In the genomic region with DNA sequence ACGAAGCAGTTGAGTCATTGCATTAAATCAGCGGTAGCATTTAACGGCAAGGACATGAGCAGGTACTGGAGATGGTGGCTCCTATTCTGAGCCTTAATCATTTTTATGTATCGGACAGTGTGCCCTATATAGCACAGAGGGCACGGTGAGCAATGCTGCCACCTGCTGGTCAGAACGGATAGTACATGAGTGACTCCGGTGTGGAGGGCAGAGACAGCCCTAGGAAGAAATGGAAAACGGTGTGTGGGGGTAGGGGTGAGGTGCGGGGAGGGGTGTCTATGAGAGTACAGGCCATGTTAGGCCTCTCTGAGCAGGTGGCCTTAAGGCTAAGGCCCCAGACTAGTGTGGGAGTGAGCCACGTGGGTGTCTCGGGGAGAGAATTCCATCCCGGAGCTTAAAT, we compare ENCODE assay signal across 8 mouse cellular contexts. TPM values are rescaled to one million over a fixed set of nuclear protein-coding genes. Genes with fewer than 3 reads are reported as not detected.
A peak's percentile ranks its signal among the peaks of the same experiment; 100 is the strongest.
DNase-seq lines count a peak whose midpoint lies in the region; ATAC-seq lines count a peak whose summit lies in the region.

No protein-coding gene starts in this region.

- H3K4me1 ChIP-seq in forebrain, embryonic 13.5 days = no peaks in the 10 kb centered on the region
- H3K4me1 ChIP-seq in hindbrain, embryonic 15.5 days (replicated peaks) = 0 out of 2 replicates have a peak, but pooled peaks cover 5% of the 10 kb centered on the region
- peaks cover under 1% of the 10 kb centered on the region; the same call in 1 of the 2 replicates for H3K4me1 ChIP-seq in limb, embryonic 10.5 days
- no peaks in the 10 kb centered on the region for H3K4me1 ChIP-seq in midbrain, embryonic 12.5 days

- peak; percentile 68 for ATAC-seq in forebrain, embryonic 13.5 days
- ATAC-seq in hindbrain, embryonic 15.5 days (ENCODE audit: low FRiP score, low read depth) = peak; percentile 73
- peak; percentile 62; the same call in 1 of the 2 replicates for ATAC-seq in midbrain, embryonic 12.5 days (ENCODE audit: low FRiP score, low read depth)

- H3K36me3 ChIP-seq in forebrain, embryonic 13.5 days (ENCODE audit: poor library complexity, severe bottlenecking) = peaks cover 20% of the 10 kb centered on the region
- H3K36me3 ChIP-seq in hindbrain, embryonic 15.5 days = no peaks in the 10 kb centered on the region
- peaks cover 18% of the 10 kb centered on the region for H3K36me3 ChIP-seq in limb, embryonic 10.5 days
- H3K36me3 ChIP-seq in midbrain, embryonic 12.5 days = peaks cover 17% of the 10 kb centered on the region; the same call in 1 of the 2 replicates

- H3K27me3 ChIP-seq in forebrain, embryonic 13.5 days = peaks cover 3% of the 10 kb centered on the region; the same call in 1 of the 2 replicates
- no peaks in the 10 kb centered on the region for H3K27me3 ChIP-seq in hindbrain, embryonic 15.5 days
- H3K27me3 ChIP-seq in limb, embryonic 10.5 days (ENCODE audit: low read depth, poor library complexity, severe bottlenecking) = no peaks in the 10 kb centered on the region
- H3K27me3 ChIP-seq in midbrain, embryonic 12.5 days = peaks cover 4% of the 10 kb centered on the region; the same call in 1 of the 2 replicates

- H3K27ac ChIP-seq in forebrain, embryonic 13.5 days = no peak overlapping the region
- no peak overlapping the region for H3K27ac ChIP-seq in hindbrain, embryonic 15.5 days (replicated peaks)
- H3K27ac ChIP-seq in limb, embryonic 10.5 days = no peak overlapping the region
- no peak overlapping the region for H3K27ac ChIP-seq in midbrain, embryonic 12.5 days (replicated peaks)

- H3K4me3 ChIP-seq in forebrain, embryonic 13.5 days = no peak overlapping the region
- H3K4me3 ChIP-seq in hindbrain, embryonic 15.5 days = no peak overlapping the region
- no peak overlapping the region for H3K4me3 ChIP-seq in limb, embryonic 10.5 days
- H3K4me3 ChIP-seq in midbrain, embryonic 12.5 days = no peak overlapping the region

- H3K4me2 ChIP-seq in forebrain, embryonic 13.5 days = no peak overlapping the region
- H3K4me2 ChIP-seq in hindbrain, embryonic 15.5 days = no peak overlapping the region
- H3K4me2 ChIP-seq in midbrain, embryonic 12.5 days (replicated peaks) = no peak overlapping the region

- no peak overlapping the region for H3K9ac ChIP-seq in forebrain, embryonic 13.5 days
- no peak overlapping the region for H3K9ac ChIP-seq in hindbrain, embryonic 15.5 days
- H3K9ac ChIP-seq in midbrain, embryonic 12.5 days (replicated peaks) = no peak overlapping the region

- H3K9me3 ChIP-seq in forebrain, embryonic 13.5 days (replicated peaks) = no peaks in the 10 kb centered on the region
- H3K9me3 ChIP-seq in hindbrain, embryonic 15.5 days = no peaks in the 10 kb centered on the region
- H3K9me3 ChIP-seq in limb, embryonic 10.5 days (replicated peaks) = no peaks in the 10 kb centered on the region
- H3K9me3 ChIP-seq in midbrain, embryonic 12.5 days = no peaks in the 10 kb centered on the region

- 28% methylated on average over 12 of the region's 12 CpGs for WGBS in forebrain, embryonic 13.5 days
- WGBS in hindbrain, embryonic 15.5 days = 25% methylated on average over 12 of the region's 12 CpGs
- 26% methylated on average over 12 of the region's 12 CpGs for WGBS in limb, embryonic 10.5 days
- WGBS in midbrain, embryonic 12.5 days = 31% methylated on average over 12 of the region's 12 CpGs

- DNase-seq in layer of hippocampus, adult 11-12 months (ENCODE audit: low spot score) = peak; percentile 59
- no peak for DNase-seq in layer of hippocampus, adult 9-11 months
- peak; percentile 39 for DNase-seq in cerebellum, adult 11-12 months
- peak; percentile 85 for DNase-seq in limb, embryonic 10.5 days (ENCODE audit: low spot score)
- DNase-seq in spleen, postnatal 4 days (ENCODE audit: low spot score in 2 of 2) = peak; percentile 69 to 89

RNA-seq across cellular contexts. Expression of a gene that starts 26.8 kb away (rescaled TPM):
- 17.1 and 18.1 TPM in 2 replicates for polyA plus RNA-seq in forebrain, embryonic 13.5 days (2015; fragmentation: Nextera tagmentation; extraction: Ambion mirVana)
- 16.8 and 17.9 TPM in 2 replicates for polyA plus RNA-seq in hindbrain, embryonic 15.5 days (2015; fragmentation: Nextera tagmentation; extraction: Ambion mirVana)
- polyA plus RNA-seq in limb, embryonic 10.5 days (2016; fragmentation: Nextera tagmentation; extraction: Ambion mirVana) = 17.5 and 26.2 TPM in 2 replicates
- polyA plus RNA-seq in midbrain, embryonic 12.5 days (2016; fragmentation: Nextera tagmentation; extraction: Ambion mirVana) = 25.5 and 26.0 TPM in 2 replicates

RNA-seq across cellular contexts. Expression of a gene that starts 28.3 kb away (rescaled TPM):
- 1.2 and 1.4 TPM in 2 replicates for polyA plus RNA-seq in forebrain, embryonic 13.5 days (2015; fragmentation: Nextera tagmentation; extraction: Ambion mirVana)
- 6.6 and 7.3 TPM in 2 replicates for polyA plus RNA-seq in hindbrain, embryonic 15.5 days (2015; fragmentation: Nextera tagmentation; extraction: Ambion mirVana)
- polyA plus RNA-seq in limb, embryonic 10.5 days (2016; fragmentation: Nextera tagmentation; extraction: Ambion mirVana) = 0.05 and 0.08 TPM in 2 replicates
- polyA plus RNA-seq in midbrain, embryonic 12.5 days (2016; fragmentation: Nextera tagmentation; extraction: Ambion mirVana) = 1.9 and 2.5 TPM in 2 replicates

RNA-seq across cellular contexts. Expression of a gene that starts 38.3 kb away (rescaled TPM):
- polyA plus RNA-seq in forebrain, embryonic 13.5 days (2015; fragmentation: Nextera tagmentation; extraction: Ambion mirVana) = 746 and 789 TPM in 2 replicates
- polyA plus RNA-seq in hindbrain, embryonic 15.5 days (2015; fragmentation: Nextera tagmentation; extraction: Ambion mirVana) = 341 and 365 TPM in 2 replicates
- 933 and 1,138 TPM in 2 replicates for polyA plus RNA-seq in limb, embryonic 10.5 days (2016; fragmentation: Nextera tagmentation; extraction: Ambion mirVana)
- polyA plus RNA-seq in midbrain, embryonic 12.5 days (2016; fragmentation: Nextera tagmentation; extraction: Ambion mirVana) = 711 and 712 TPM in 2 replicates
